Mouse (Mus musculus) ES-E14 (cell line): ENCODE data around the gene Mapk8ip3.

Experiments
- HCFC1 ChIP-seq: IDR thresholded peaks from 2 replicates; pipeline ENCODE4 v1.6.1; 2012; ENCODE audit warnings: low read length, inconsistent platforms, borderline replicate concordance; ENCODE audit not compliant: insufficient read depth
- MAFK ChIP-seq: IDR thresholded peaks from 2 replicates; pipeline ENCODE4 v1.6.1; 2014; ENCODE audit warnings: mild to moderate bottlenecking, low read depth, low read length, inconsistent platforms; ENCODE audit not compliant: insufficient read depth
- ZC3H11A ChIP-seq: IDR thresholded peaks from 2 replicates; pipeline ENCODE4 v1.6.1; 2012; ENCODE audit warnings: low read depth, mild to moderate bottlenecking, inconsistent platforms, low read length, borderline replicate concordance
- ZNF384 ChIP-seq: IDR thresholded peaks from 2 replicates; pipeline ENCODE4 v1.6.1; 2012; ENCODE audit warnings: low read depth, low read length, inconsistent platforms

DNA sequence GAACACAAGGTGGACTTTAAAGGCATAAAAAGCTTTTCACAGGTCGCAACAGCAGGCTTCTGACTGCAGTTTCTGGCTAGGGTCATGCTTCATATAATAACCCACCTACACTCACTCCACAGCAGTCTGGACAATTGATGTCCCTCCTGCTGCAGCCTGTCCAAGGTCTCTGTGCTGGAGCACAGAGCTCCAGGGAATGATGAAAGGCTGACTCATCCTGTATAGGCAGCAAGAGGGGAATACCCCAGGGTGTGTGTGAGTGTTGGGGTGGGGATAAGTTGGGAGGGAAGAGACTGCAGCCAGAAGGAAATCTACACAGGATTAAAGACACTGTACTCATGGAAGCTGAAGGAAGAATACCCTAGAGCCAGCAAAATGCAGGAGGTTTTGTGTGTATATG, 7.3 kb downstream of the Mapk8ip3 start:
- TF ChIP-seq ZC3H11A (no peak), MAFK (no peak), HCFC1 (no peak), ZNF384 (no peak)
